Mouse (Mus musculus): ENCODE measurements around the gene Rad23a.
A peak's percentile ranks its signal among the peaks of the same experiment; 100 is the strongest.
"Not testable (repeated sequence)": the region's sequence is repeated elsewhere in the genome, so short reads cannot be mapped to it uniquely, and the experiment has no call there.

Gene Rad23a

GRCm38 (mm10) chr8:84839875-84840247, 604 bp downstream of the Rad23a start:
- no peak for DNase-seq (ENCODE audit: low spot score)

DNA sequence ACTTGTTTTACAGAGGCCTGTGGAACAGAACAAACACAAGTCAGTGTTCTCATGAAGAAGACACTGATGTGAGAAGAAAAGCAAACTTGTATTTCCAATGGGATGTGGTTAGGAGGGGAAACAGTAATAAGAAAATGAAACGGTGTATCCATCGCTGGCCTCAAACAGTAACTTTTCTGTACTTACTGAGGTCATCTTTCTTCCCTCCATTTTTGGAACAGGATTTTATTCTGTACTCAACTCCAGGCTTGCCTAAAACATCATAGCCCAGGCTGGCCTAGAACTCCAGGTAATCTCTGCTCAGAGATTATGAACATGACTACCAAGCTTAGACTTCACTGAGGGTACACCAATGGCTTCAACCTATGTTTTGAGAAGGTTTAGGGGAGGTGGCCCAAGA, 1.1 kb downstream of the Rad23a start:
- DNase-seq (ENCODE audit: low spot score) = no peak

- DNase-seq (ENCODE audit: low spot score) = no peak
Measured at GRCm38 (mm10) chr8:84838513-84838912, 2.0 kb downstream of the Rad23a start.

DNA sequence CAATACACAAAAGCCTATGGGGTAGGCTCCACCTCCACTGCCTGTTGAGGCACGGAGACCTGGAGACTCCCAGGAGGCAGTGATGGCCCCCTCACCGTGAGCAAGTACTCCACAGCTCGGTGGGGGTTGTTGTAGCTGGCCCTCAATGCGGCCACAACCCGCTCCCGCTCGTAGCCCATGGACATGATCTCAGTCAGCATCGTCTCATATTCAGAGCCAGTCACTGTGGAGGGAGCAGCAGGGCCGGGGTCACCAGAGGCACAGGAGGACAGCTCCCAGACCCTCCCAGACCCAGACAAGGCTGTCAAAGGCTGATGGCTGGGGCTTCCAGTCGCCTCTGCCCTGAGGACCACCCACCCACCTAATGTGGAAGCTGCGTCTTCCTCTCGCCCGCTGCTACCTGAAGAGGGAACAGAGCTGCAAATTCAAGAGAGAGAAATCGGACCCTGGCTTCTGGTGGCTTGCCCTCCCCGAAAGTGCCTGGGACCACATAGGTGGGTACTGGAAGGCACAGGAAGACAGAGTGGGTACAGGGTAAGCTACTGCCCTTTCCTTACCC, 2.5 kb downstream of the Rad23a start:
- DNase-seq (ENCODE audit: low spot score) = no peak

GRCm38 (mm10) chr8:84837149-84837911, 3.1 kb downstream of the Rad23a start:
- DNase-seq (ENCODE audit: low spot score) = no peak

- no peak for DNase-seq (ENCODE audit: low spot score)
Measured at GRCm38 (mm10) chr8:84834866-84835855, 5.3 kb downstream of the Rad23a start.

DNA sequence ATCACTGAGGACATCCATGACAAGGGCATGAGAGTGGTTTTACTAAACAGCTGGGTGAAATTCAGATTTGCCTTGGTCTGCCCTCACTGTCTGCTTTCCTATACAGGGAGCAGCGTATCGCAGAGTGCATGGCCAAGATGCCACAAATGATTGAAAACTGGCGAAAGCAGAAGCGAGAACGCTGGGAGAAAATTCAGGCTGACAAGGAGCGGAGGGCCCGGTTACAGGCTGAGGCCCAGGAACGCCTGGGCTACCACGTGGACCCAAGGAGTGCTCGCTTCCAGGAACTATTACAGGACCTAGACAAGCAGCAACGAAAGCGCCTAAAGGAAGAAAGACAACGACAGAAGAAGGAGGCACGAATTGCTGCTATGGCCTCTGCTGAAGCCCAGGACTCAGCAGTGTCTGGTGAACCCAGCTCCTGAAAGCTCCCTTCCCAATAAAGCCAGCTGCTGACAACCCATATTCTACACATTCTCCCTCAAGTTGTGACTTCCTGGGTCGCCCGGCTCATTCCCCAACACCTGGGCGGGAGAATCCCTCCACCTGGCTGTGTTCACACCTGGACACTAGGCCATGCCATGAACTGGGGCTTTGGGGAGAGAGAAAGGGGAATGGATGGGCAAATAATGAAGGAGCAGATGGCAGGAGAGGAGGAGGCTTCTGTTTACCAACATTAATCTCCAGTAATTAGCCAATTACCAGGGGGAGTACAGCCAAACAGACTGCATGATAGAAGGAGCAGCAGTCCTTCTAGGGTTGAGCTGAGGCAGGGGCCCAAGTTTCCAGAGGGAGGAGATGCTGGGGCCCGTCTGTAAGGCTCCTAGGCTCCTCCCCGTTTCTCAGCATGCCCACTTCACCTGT, 6.2 kb downstream of the Rad23a start:
- no peak for DNase-seq (ENCODE audit: low spot score)

- DNase-seq (ENCODE audit: low spot score) = no peak
Measured at GRCm38 (mm10) chr8:84832759-84833742, 7.4 kb downstream of the Rad23a start.

- peak; percentile 79 for DNase-seq (ENCODE audit: low spot score)
Measured at GRCm38 (mm10) chr8:84832034-84832717, 8.3 kb downstream of the Rad23a start.

- DNase-seq (ENCODE audit: low spot score) = no peak
Measured at GRCm38 (mm10) chr8:84831490-84831889, 9.0 kb downstream of the Rad23a start, which contains the start of gene Gadd45gip1. Gene Gadd45gip1, plus strand, starts transcription at chr8:84831522.

DNA sequence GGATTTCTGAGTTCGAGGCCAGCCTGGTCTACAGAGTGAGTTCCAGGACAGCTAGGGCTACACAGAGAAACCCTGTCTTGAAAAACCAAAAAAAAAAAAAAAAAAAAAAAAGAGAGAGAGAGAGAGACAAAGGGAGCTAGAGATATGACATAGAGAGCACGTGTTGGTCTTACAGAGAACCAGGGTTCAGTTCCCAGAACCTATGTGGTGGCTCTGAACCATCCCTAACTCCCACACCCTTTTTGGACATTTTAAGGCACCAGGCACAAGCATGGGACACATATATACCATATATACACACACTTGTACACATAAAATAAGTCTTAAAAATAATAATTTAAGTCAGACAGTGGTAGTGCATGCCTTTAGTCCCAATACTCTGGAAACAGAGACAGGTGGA, 13.9 kb downstream of the Rad23a start:
- not testable (repeated sequence) for DNase-seq (ENCODE audit: low spot score)

DNA sequence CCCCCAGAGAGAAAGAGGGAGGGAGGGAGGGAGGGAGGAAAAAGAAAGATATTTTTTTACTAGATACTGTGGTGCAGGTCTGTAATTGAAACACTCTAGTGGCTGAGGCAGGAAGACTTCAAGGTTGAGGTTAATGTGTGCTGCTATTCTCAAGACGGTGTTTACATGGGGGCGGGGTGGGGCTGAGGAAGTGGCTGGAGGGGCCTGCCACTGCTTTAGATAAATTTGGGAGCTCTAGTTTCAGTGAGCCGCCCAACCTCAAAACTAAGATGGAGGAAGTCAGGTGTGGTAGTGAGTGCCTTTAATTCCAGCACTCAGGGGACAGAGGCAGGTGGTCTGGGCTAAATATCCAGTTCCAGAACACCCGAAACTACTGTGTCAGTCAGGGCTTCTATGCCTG, 14.8 kb downstream of the Rad23a start:
- no peak for DNase-seq (ENCODE audit: low spot score)

DNA sequence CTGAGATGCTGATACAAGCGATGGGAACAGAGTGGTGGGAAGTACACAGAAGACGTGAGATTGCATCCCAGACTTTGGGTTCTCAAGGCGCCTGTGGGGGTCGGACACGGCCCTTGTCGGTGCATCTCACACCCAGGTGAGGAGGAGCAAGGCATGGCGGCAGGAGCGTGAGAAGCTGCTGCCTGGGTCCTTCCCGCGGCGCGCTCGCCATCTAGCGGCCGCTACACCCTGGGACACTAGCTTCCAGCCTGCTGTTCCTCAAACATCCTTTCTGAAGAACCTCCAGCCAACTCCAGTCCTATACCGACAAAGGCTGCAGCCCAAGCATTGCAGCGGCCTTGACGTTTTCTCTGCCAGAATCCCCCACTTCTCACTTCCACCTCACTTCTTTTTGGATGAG, 16.8 kb downstream of the Rad23a start:
- DNase-seq (ENCODE audit: low spot score) = no peak

GRCm38 (mm10) chr8:84822723-84823122, 17.7 kb downstream of the Rad23a start, which contains the start of gene Dand5:
Gene Dand5, minus strand, starts transcription at chr8:84822823.
- no peak for DNase-seq (ENCODE audit: low spot score)

DNA sequence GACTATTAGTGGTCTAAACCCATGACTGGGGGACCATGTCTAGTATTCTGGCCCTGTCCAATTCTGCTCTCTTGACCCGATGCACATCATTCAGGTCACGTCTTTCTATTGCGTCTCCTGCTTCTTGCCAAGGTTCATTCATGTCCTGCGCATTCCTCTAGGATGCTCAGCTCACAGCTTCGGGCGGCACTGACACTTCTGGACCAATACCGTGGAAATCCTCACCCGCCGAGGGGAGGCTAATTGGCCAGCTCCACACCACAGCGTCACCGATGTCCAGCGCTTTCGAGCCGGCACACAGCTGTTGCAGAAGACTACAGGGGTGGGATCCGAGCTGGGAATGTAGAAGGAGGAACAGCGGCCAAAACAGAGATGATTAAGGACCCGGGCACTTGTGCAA, 24.3 kb downstream of the Rad23a start:
- DNase-seq (ENCODE audit: low spot score) = no peak

DNA sequence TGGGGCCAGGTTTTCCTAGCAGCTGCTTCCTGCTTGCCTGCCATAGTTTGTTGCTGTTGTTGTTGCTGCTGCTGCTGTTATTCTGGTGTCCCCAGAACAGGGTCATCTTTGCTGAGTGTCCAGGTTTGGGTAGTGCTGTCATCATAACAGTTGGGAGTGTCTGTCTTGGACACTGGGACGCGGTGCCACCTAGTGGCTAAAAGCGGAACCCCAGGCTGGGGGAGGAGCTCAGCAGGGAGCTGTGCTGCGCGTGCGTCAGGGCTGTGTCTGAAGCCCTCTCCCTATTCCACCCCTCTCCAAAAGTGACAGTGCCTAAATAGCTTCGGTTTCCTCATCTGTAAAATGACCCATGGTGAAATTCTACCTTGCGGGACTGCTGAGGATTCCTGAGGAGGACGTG, 24.9 kb downstream of the Rad23a start:
- peak; percentile 99 for DNase-seq (ENCODE audit: low spot score)

DNA sequence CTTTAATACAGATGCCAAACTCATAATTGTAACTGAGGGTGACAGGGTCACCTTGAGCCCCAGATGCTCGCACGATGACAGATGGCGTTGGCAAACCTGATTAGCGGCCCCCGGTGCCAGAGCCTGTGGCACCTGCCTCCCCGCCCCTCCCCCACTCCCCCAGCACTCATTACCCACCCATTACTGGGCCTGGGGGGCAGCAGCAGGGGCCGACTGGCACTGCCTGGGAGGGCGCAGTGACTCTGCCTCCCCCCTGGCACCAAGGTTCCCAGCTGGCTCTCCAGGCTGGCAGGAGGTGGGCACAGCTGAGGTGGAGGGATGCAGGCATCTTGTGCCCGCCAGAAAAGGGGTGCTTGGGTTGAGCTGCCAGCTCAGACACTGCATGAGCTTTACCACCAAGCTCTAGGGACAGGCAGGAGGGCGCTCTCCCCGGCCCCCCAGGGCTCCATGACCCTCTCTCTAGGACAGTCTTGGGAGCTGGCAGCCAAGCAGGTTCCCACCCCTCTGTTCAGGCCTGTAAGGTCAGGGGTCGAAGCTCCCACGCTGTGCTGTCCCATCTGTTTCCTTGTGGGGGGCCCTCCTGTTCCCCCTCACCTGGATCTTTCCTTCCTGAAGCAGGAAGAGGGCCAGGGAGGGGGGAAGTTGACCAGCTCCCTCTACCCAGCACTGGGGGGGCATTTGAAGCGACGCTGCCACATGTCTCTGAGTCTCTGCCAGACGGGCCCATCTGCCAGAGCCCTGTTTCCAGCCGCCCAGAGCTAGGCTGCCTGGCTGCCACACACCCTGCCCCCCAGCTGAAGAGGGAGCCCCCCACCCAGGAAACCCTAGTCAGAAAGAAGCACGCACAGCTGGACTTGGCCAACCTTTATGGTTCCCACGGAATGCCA, 25.7 kb downstream of the Rad23a start:
- no peak for DNase-seq (ENCODE audit: low spot score)

GRCm38 (mm10) chr8:84814240-84814554, 26.3 kb downstream of the Rad23a start:
- no peak for DNase-seq (ENCODE audit: low spot score)

DNA sequence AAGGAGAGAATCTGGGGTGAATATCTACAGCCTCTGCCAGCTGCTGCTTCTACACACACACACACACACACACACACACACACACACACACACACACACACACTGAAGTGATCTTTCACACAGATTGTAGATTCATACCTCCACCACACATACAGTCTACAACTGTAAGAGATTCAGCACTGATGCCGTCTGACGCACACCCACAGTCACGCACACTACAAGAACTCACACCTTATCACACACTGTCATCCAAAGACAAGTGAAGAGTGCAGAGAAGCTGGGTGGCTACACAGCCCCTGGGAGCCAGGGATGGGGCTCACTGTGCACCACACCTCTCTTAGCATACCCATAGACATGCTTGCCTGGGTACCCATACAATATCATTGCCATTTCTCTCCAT, 26.6 kb downstream of the Rad23a start:
- no peak for DNase-seq (ENCODE audit: low spot score)
